Mouse (Mus musculus): Measurements from ENCODE around the gene Cluh.

Cluh gene

DNA sequence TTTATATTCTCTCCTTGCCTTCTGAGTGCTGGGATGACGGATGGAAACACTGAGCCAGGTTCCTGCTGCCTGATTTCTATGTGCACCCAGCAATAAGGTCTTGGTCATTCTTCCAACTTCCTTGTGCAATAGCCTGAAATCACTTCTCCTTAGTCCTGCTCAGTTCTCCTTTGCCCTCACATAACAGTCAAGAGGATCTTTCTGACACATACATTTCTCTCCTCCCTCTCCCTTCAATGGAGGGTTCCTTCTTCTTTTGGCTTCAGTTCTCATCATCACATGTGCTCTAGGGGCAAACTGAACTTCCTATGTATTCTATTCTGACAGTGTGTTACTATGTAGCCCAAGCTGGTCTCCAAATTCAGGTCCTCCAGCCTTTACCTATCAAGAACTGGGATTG, 1.3 kb upstream of the Cluh start:
- peak; percentile 37 for DNase-seq (ENCODE audit: low read depth, low spot score)

DNA sequence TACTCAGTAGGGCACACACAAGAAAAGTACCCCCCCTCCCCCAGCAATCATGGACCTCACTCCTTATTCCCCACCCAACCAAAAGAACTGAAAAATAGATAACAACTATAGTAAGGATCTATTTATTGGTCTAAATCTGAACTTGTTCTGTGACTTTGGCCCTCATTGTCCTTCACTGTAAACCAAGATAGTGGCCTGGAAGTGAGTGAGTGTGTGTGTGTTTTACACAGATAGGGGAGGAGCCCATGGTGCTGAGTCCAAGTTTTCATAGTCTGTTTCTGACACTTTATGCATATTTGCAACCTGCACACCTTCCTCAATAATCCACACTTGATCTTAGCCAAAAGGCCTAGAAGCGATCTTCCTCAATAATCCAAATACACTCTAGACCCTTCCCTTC, 619 bp upstream of the Cluh start:
- DNase-seq (ENCODE audit: low read depth, low spot score), result no peak

DNA sequence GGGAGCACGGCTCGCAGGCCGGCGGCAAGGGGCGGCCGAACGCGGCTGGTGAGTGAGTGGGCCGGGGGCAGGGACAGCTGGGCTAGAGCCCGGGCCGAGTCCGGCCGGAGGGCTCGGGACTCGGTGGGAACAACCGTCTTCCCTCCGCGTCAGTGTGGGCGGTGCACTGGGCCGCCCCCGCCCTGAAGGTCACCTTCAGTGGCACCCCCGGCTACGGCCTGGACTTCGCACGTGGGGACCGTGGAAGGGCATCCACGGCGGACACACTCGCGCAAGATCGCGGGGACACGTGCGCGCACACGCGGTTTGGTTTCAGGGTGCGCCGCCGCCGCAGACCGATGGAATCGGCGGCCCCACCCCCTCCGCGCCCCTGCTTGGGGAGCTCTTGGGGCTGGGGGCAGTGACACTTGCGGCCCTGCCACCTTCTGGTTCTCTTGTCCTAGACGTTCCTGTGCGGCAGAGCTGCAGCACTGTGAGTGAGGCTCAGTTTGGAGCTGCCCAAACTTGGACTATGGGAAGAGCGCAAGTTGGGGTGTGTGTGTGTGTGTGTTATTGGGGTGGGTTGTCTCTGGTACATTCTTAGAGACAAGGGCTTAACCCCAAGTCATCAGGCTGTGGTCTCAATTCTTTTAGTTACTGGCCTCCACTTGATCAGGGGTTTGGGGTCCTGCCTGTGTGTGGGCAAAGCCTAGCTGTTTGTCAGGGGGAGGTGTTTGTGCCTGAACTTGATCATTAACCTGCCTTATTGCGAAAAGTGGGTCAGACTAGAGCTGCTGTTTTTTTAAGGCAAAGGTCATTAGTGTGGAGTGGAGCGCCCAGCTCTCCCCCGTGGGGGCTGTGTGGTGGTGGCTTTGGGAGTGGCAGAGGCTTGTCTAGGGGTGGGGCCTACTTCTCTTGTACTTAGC, 604 bp downstream of the Cluh start:
- peak; percentile 50 for DNase-seq (ENCODE audit: low read depth, low spot score)

DNA sequence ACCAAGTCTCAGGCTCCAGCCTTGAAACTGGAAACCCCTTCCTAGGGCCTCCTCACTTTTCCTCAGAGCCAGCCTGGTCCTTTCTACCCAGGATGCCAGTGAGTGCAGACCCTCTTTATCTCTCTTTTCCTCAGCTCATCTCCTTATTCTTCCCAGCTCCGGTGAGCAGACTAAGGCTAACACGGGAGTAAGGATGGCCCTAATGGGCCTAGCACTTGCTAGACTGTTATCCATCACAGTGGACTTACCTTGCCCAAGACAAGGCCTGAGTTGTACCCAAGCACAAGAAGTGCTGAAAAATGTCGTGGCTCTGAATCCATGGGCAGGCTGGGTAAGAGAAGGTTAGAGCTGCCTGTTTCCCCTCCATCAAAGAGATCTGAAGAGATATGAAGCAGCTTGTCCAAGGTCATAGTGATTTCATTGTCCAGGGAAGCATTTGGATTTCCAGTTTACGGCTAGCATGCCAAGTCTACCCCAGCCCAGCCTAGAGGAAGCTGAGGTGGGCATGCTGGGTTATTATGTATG, 1.3 kb downstream of the Cluh start:
- peak; percentile 9 for DNase-seq (ENCODE audit: low read depth, low spot score)

DNA sequence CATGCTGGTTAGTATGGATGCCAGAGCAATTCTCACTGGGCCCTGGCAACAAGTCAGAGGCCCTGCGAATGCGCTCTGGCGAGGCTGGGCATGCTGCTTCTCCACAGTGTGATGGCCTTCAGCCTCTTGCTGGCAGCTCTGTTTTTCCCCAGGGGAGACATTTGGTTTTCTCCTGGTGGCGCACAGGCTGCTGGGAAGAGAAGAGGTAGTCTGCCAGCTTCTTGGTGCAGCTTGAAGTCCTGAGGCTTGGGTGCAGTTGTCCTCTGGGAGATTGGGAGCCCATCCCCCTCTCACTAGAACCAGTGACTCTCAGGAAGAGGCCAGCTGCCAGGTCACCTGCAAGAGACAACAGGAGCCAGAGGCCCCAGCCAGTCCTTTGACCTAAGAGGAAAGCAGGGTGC, 3.5 kb downstream of the Cluh start:
- no peak for DNase-seq (ENCODE audit: low read depth, low spot score)

DNA sequence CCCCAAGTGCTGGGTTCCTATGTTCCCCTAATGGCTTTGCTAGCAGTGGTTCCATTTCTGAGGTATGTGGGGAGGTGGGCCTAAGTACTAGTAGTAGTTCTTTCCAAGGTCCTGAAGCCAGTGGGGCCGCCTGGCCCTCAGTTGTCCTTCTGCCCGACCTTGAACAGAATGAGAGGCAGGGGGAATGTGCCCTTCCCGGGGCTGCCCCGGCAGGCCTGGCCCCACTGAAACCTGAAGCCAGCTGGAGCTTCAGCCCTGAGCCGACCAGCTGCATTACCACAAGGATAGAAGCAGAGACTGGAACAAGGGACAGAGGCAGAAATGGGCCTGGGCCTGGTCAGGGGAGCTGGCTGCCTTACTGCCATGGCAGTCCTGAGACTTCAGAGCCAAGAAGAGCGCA, 4.1 kb downstream of the Cluh start:
- no peak for DNase-seq (ENCODE audit: low read depth, low spot score)

DNA sequence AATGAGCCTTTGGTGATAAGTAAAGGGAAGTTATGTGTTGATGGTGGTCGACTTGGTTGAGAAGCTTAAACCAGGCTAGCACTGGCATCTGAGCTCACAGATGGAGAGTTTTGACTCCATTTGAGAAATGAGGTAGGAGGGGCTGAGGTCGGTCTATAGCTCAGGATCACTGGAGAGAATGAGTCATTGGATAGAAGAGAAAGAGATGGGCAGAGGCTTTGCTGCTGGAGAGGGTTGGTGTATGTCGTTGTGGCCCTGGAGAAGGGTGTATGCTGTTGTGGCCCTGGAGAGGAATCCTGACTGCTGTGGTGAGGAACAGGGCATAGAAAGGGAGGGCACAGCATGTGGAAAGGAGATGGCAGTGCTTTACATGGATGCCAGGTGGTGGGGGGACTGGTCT, 6.6 kb downstream of the Cluh start:
- DNase-seq (ENCODE audit: low read depth, low spot score), result peak; percentile 73

DNA sequence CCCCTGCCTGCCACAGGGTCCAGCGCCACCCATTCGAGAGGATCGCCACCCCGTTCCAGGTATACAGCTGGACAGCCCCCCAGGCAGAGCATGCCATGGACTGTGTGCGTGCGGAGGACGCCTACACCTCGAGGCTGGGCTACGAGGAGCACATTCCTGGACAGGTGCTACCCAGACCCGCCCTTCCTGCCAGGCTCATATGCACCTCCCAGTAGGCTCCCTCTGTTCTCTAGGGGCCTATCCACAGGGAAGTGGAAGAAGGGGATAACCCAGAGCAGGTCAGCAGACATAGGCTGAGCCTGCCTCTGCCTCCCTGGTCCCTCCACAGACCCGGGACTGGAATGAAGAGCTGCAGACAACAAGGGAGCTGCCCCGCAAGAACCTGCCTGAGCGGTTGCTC, 11.0 kb downstream of the Cluh start:
- DNase-seq (ENCODE audit: low read depth, low spot score), result no peak

DNA sequence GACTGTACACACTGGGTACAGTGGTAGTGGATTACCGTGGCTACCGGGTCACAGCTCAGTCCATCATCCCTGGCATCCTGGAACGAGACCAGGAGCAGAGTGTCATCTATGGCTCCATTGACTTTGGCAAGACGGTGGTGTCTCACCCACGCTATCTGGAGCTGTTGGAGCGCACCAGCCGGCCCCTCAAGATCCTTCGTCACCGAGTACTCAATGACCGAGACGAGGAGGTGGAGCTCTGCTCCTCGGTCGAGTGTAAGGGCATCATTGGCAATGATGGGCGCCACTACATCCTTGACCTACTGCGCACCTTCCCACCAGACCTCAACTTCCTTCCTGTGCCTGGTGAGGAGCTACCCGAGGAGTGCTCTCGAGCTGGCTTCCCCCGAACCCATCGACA, 12.3 kb downstream of the Cluh start:
- no peak for DNase-seq (ENCODE audit: low read depth, low spot score)

DNA sequence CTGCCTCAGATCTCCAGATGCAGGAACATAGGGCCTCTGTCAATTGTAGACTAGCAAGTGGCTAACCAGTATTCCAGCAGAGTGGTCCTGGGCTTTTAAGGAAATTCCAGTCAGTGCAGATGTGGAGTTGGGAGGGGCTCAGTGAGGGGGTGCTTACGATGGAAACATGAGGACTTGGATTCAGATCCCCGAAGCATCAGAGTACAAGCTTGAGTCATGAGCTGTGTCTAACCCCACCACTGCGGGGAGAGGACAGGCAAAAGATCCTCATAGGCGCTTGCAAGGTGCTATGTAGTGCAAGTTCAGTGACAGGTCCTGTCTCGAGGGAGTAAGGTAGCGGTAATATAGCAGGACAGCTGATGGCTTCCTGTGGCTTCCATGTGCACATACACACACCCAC, 12.9 kb downstream of the Cluh start:
- no peak for DNase-seq (ENCODE audit: low read depth, low spot score)

DNA sequence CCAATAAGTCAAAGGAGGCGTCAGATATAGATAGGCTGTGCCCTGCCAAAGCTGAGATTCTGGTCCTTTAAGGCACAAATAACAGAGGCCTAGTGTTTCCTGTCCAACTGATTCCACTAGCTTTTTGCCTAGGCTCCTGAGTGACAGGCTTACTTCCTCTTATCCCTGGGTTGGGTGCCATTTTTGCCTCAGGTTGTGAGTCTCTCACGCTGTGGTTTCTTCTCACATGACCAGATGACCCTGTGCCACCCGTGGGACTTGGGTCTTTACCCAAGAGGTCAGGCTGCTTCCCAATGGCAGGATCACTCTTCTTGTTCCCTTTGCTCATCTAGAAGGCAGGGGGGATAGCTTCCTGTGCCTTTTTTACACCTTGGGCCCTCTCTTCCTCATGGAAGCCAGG, 15.0 kb downstream of the Cluh start:
- DNase-seq (ENCODE audit: low read depth, low spot score), result no peak

DNA sequence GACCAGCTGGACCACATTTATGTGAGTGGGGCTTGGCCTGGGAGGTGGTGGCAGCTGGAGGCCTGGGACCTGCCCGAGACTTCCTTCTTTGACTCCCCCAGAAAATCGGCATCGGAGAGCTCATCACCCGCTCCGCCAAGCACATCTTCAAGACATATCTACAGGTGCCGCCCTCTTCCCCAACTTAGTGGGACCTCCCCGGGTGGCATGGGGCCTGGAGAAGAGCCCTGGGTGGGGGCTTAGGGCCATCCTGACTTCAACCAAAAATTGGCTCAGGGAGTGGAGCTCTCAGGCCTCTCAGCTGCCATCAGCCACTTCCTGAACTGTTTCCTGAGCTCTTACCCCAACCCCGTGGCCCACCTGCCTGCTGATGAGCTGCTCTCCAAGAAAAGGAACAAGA, 15.6 kb downstream of the Cluh start:
- DNase-seq (ENCODE audit: low read depth, low spot score), result no peak

DNA sequence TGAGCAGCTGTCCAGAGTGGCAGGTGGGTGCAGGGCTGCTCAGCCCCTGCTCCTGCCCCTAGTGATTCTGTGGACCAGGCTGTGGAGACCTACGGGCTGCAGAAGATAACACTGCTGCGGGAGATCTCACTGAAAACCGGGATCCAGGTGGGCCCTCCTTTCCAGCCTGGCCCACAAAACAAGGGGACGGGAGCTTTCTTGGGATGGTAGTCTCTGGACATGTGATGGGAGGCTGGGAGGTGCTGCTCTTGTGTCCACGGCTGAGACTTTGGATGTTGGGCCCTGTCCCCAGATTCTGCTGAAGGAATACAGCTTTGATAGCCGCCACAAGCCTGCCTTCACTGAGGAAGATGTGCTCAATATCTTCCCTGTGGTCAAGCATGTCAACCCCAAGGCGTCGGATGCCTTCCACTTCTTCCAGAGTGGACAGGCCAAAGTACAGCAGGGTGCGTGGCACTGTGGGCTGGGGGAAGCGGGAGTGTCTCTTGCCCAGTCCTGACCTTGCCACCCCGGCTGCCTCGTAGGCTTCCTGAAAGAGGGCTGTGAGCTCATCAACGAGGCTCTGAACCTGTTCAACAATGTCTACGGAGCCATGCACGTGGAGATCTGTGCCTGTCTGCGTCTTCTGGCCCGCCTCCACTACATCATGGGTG, 16.5 kb downstream of the Cluh start:
- no peak for DNase-seq (ENCODE audit: low read depth, low spot score)

DNA sequence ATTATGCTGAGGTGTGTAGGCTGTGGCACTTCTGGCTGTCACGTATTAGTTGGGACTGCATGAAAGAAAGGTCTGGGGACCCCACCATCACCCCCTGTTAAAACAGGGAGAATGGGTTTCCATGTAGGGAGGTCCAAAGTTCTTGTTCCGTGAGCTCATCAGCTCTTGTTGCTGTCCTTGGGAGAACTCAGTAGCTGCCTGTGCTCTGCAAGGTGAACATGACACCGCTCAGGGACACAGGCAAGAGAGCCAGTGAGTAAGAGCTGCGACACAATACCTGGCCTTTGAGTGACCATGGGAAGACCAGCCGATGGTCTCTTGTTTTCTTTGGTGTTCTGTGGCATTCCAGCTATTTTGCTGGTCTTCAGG, 17.0 kb downstream of the Cluh start:
- no peak for DNase-seq (ENCODE audit: low read depth, low spot score)

DNA sequence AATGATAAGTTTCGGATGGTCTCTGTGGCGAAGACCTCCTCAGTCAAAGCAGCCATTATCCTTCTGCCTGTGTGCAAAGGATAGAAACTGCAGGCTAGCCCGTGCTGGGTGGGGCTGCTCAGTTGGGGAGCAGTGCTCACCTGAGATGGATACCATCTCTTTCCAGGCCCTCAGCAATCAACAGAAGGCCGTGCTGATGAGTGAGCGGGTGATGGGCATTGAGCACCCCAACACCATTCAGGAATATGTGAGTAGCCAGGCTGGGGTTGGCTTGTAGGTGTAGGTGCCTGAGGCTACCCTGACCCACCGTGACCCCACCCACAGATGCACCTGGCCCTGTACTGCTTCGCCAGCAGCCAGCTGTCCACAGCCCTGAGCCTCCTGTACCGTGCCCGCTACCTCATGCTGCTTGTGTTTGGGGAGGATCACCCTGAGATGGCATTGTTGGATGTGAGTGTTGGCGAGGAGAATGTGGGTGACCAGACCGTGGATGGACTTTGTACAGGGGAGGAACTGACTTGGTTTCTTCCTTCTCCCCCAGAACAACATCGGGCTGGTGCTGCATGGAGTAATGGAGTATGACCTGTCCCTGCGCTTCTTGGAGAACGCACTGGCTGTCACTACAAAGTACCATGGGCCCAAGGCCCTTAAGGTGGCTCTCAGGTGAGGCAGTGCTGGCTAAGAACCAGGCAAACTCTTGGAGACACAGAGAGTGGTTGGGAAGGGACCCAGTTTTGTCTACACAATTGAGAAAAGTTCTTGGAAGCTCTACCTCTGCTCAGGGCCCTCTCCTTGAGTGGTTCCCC, 17.7 kb downstream of the Cluh start:
- DNase-seq (ENCODE audit: low read depth, low spot score), result no peak

DNA sequence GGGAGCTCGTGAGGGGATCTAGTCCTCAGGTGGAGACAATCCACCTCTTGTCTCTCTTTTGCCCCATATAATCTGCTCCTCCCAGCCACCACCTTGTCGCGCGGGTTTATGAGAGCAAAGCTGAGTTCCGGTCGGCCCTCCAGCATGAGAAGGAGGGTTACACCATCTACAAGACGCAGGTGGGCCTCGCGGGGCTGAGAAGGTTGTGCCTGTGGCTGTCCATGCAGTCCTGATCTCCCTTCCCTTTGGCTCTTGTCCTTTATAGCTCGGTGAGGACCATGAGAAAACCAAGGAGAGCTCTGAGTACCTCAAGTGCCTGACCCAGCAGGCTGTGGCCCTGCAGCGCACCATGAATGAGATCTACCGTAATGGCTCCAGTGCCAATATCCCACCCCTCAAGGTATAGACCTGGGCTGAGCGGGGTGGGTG, 18.3 kb downstream of the Cluh start:
- no peak for DNase-seq (ENCODE audit: low read depth, low spot score)

DNA sequence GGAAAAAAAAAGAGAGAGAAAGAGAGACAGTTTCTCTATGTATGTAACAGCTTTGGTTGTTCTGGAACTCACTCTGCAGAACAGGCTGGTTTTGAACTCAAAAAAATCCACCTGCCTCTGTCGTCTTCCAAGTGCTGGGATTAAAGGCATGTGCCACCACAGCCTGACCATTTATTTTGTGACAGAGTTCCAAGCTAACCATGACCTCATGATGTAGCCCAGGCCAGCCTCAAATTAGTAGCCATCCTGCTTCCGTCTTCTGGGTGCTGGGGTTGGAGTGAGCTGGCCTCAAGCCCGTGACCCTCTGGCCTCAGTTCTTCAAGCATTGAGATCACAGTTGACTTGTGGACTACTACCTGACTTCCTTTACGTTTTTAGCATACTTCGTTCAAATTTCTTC, 19.2 kb downstream of the Cluh start:
- DNase-seq (ENCODE audit: low read depth, low spot score), result no peak

DNA sequence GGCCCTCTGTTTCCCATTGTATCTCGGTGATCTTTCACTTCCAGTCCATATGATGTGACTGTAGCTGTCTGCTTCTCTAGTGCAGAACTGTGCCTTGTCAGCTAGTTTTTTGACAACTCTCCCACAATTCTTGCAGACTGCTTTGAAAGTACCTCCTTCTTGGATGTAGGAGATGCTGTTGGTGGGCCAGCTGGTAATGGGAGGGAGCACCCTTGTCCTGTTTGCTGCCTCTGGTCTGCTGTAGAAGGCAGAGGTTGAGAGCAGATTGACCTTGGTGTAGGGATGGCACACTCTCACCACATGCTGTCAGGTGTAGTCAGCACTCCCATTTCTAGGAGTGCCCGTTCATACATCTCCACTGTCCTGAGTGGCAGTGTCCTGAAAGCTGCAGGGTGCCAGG, 19.7 kb downstream of the Cluh start:
- DNase-seq (ENCODE audit: low read depth, low spot score), result no peak

DNA sequence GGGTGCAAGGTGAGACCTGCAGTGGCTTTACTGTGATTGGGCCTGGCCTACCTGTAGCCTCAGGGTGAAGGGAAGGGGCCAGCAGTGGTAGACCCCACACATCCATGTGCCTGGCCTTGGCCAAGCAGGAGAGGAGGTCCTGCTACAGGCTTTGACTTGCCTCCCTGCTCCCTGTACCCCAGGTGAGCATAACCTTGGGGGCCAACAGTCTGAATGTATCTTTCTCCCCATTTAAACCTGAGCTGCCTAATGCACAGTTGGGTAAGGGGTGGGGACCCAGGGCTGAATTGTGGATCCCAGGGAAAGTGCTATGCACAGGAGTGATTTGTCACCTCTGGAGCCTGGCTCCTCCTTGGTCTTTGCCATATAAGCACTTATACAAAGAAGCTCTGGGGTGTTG, 20.9 kb downstream of the Cluh start:
- no peak for DNase-seq (ENCODE audit: low read depth, low spot score)

DNA sequence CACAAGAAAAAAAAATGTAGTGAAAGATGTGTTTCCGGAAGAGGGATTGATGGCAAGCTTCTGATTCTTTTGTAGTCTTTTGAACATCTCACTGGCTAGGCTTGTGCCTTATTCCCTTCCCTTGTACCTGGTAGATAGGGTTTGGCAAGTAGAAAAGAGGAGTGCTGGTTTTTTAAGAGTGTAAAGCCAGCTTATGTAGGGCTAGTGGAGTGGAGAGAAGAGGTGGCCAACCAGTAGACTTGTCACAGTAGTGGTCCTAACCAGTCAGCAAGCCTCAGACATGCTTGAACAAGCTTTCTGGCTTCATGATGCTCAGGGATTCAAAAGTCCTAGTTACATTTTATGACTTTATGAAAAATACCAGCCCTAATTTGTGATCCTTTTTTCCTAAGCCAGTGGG, 21.7 kb downstream of the Cluh start:
- no peak for DNase-seq (ENCODE audit: low read depth, low spot score)

DNA sequence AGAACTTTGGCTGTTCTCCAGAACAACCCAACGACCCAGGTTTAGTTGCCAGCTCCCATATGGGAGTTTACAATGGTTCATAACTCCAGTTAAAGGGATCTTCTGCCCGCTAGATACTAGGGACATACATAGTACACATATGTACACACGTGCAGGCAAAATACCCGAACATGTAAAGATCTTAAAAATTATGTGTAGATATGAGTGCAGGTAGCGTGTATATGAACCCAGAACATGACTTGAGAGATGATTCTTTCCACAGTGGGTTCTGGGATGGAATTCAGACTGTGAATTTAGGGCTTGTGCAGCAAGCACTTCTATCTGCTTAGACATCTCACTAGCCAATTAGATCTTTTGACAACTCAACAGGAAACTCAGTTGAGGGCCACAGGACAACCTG, 22.5 kb downstream of the Cluh start:
- DNase-seq (ENCODE audit: low read depth, low spot score), result no peak

DNA sequence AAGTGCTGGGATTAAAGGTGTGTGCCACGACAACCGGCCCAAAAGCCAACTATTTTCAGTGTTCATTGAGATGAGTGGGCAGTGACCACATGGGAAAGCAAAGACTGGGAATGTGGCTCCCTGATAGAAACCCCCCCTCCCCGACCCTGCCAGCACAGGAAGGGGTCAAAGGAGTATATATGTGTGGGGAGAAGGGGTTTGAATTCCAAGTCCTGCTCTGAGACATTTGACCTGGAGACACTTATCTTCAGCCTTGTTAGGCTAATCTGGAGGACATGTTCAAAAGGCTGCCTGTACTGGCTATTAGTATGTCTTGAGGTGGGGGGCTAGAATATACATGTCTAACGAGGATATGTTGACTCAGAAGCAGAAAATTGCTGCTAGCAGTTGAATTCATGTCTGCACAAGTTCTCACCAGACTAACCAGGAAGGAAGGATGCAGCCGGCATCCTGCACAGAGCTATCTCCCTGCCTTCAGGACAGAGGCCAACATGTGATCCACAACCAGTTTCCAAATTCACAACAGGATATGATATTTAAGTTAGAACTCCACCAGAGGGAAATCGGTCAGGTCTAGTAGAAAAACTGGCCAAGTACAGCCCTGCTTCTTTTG, 23.7 kb downstream of the Cluh start:
- peak; percentile 14 for DNase-seq (ENCODE audit: low read depth, low spot score)
